Mouse (Mus musculus): ENCODE results near the gene Asb7.

- TF ChIP-seq ZNF384 (IDR thresholded peaks at IDR 0.05; ENCODE audit: low read depth, low read length) (no peak), ZC3H11A (IDR thresholded peaks at IDR 0.05; ENCODE audit: borderline replicate concordance, low read depth, low read length) (no peak), MAFK (IDR thresholded peaks at IDR 0.05; ENCODE audit: insufficient read depth, low read depth, low read length) (no peak)
Observed at GRCm38 (mm10) chr7:66729232-66729631, 39.8 kb upstream of the Asb7 start.

All from ES-E14 (cell line).